ENCODE assay signal across 19 mouse cellular contexts in the genomic region with DNA sequence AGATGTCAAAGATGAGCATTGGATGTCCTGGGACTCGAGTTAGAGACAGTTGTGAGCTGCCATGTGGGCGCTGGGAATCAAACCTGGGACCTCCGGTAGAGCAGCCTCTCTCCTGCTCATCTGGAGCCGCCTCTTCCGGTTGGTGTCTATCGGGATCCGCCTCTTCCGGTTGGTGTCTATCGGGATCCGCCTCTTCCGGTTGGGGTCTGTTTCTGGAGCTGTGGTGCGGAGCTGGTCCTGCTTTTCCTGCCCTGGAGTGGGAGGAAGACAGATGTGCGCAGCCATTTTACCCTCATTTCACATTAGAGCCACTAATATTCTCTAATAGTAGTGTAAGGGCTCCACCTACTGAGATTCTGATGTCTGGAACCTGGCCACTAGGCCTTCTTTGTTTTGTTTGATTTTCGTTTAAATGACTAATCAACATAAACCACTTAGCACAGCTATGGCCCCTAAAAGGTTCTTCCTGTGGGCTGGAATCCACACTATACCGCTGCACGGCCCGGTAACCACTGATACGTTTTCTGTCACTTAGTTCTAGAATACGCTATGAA. TPM values are rescaled to one million over a fixed set of nuclear protein-coding genes. Genes with fewer than 3 reads are reported as not detected.
A peak's percentile ranks its signal among the peaks of the same experiment; 100 is the strongest.
DNase-seq lines count a peak whose midpoint lies in the region; ATAC-seq and TF ChIP-seq lines count a peak whose summit lies in the region.
"Had no signal": no experiment of that assay in that cellular context is flagged by ENCODE, and none has a peak within 500 bp of the region (broad histone marks: within the 10 kb centered on the region; RNA-seq: fewer than 3 reads in every experiment).

No protein-coding gene starts in this region.

- peak; percentile 49 for DNase-seq in midbrain, embryonic 11.5 days (ENCODE audit: low spot score, missing footprints)
- no peak for DNase-seq in midbrain, embryonic 14.5 days
- no peak for DNase-seq in ES-E14 (ENCODE audit: low read depth, low spot score)
- DNase-seq in stomach, postnatal 0 days (ENCODE audit: low spot score), result no peak
- DNase-seq in limb, embryonic 10.5 days (ENCODE audit: low spot score), result no peak
- DNase-seq: cerebellum, postnatal 36 days; gastrocnemius, postnatal 14 days; kidney, adult 8-10 months had no signal

- no peaks in the 10 kb centered on the region for H3K27me3 ChIP-seq in intestine, postnatal 0 days (replicated peaks; ENCODE audit: control insufficient read depth, insufficient read depth, low read length)
- H3K27me3 ChIP-seq in intestine, embryonic 15.5 days (replicated peaks), result no peaks in the 10 kb centered on the region
- H3K27me3 ChIP-seq in midbrain, embryonic 11.5 days (ENCODE audit: control insufficient read depth, insufficient read depth, low read length), result no peaks in the 10 kb centered on the region
- H3K27me3 ChIP-seq in midbrain, embryonic 14.5 days (ENCODE audit: control insufficient read depth, insufficient read depth, low read length), result no peaks in the 10 kb centered on the region
- H3K27me3 ChIP-seq in stomach, postnatal 0 days (ENCODE audit: control insufficient read depth, insufficient read depth, low read length), result no peaks in the 10 kb centered on the region
- no peaks in the 10 kb centered on the region for H3K27me3 ChIP-seq in limb, embryonic 10.5 days (ENCODE audit: low read depth, poor library complexity, severe bottlenecking)
- H3K27me3 ChIP-seq: heart, embryonic 13.5 days; limb, embryonic 12.5 days; neural tube, embryonic 15.5 days; Patski; stomach, embryonic 15.5 days had no signal

- no peak overlapping the region for H3K27ac ChIP-seq in intestine, postnatal 0 days (ENCODE audit: low read depth, low read length)
- H3K27ac ChIP-seq in intestine, embryonic 15.5 days, result no peak overlapping the region
- no peak overlapping the region for H3K27ac ChIP-seq in midbrain, embryonic 11.5 days (ENCODE audit: low read depth, low read length)
- H3K27ac ChIP-seq in midbrain, embryonic 14.5 days (replicated peaks; ENCODE audit: low read depth, low read length), result no peak overlapping the region
- H3K27ac ChIP-seq in ES-E14 (ENCODE audit: insufficient read depth, low read depth, low read length, poor library complexity, severe bottlenecking), result no peak overlapping the region; the same call in 1 of the 2 replicates
- H3K27ac ChIP-seq in stomach, postnatal 0 days (replicated peaks), result no peak overlapping the region
- H3K27ac ChIP-seq in limb, embryonic 10.5 days, result no peak overlapping the region
- H3K27ac ChIP-seq: heart, embryonic 13.5 days; limb, embryonic 12.5 days; liver, embryonic 14.5 days; neural tube, embryonic 15.5 days; stomach, embryonic 15.5 days had no signal

- no peak for ATAC-seq in intestine, postnatal 0 days
- no peak for ATAC-seq in intestine, embryonic 15.5 days
- no peak for ATAC-seq in midbrain, embryonic 11.5 days (ENCODE audit: low FRiP score)
- ATAC-seq in midbrain, embryonic 14.5 days (ENCODE audit: low FRiP score, low TSS enrichment), result no peak
- no peak for ATAC-seq in stomach, postnatal 0 days (ENCODE audit: low FRiP score, low TSS enrichment)
- ATAC-seq: Patski had no signal

- in situ Hi-C loops in ES-E14 (cut with MboI; ENCODE audit: low sequenced_read_pairs in 2 of 2, unreplicated experiment in 2 of 2), result no loop called here

- TF ChIP-seq CTCF in intestine, postnatal 0 days (IDR thresholded peaks at IDR 0.05; ENCODE audit: low read depth), result peak; percentile 24; the same call in 1 of the 2 replicates
- TF ChIP-seq CTCF in stomach, postnatal 0 days (IDR thresholded peaks at IDR 0.05; ENCODE audit: low read depth), result peak; percentile 40

- H3K4me2 ChIP-seq in intestine, postnatal 0 days (replicated peaks; ENCODE audit: low read depth), result no peak overlapping the region
- H3K4me2 ChIP-seq in intestine, embryonic 15.5 days (replicated peaks), result no peak overlapping the region
- no peak overlapping the region for H3K4me2 ChIP-seq in midbrain, embryonic 11.5 days
- H3K4me2 ChIP-seq in midbrain, embryonic 14.5 days (ENCODE audit: low read length), result no peak overlapping the region
- no peak overlapping the region for H3K4me2 ChIP-seq in stomach, postnatal 0 days (replicated peaks; ENCODE audit: low read depth)
- H3K4me2 ChIP-seq: heart, embryonic 13.5 days; limb, embryonic 12.5 days; neural tube, embryonic 15.5 days; stomach, embryonic 15.5 days had no signal

- H3K9ac ChIP-seq in intestine, postnatal 0 days (ENCODE audit: low read depth, low read length), result no peak overlapping the region
- H3K9ac ChIP-seq in intestine, embryonic 15.5 days, result no peak overlapping the region
- no peak overlapping the region for H3K9ac ChIP-seq in midbrain, embryonic 11.5 days (ENCODE audit: low read length)
- no peak overlapping the region for H3K9ac ChIP-seq in midbrain, embryonic 14.5 days (replicated peaks; ENCODE audit: low read length)
- H3K9ac ChIP-seq in ES-E14 (ENCODE audit: insufficient read depth, low read depth, low read length, poor library complexity, severe bottlenecking), result peak overlapping the region; percentile 55; the same call in 1 of the 2 replicates
- no peak overlapping the region for H3K9ac ChIP-seq in stomach, postnatal 0 days (ENCODE audit: low read length)
- H3K9ac ChIP-seq: heart, embryonic 13.5 days; limb, embryonic 12.5 days; liver, embryonic 14.5 days; neural tube, embryonic 15.5 days; stomach, embryonic 15.5 days had no signal

- H3K4me3 ChIP-seq in intestine, postnatal 0 days (ENCODE audit: low read depth, low read length), result no peak overlapping the region
- H3K4me3 ChIP-seq in intestine, embryonic 15.5 days (replicated peaks), result no peak overlapping the region
- H3K4me3 ChIP-seq in midbrain, embryonic 11.5 days (ENCODE audit: low read depth, low read length), result no peak overlapping the region
- H3K4me3 ChIP-seq in midbrain, embryonic 14.5 days (replicated peaks; ENCODE audit: low read depth, low read length), result no peak overlapping the region
- peak overlapping the region; percentile 35 to 53 for H3K4me3 ChIP-seq in ES-E14 (ENCODE audit: insufficient read depth in 1 of 2, low read depth in 1 of 2, low read length in 2 of 2, poor library complexity in 1 of 2, severe bottlenecking in 1 of 2)
- no peak overlapping the region for H3K4me3 ChIP-seq in stomach, postnatal 0 days (ENCODE audit: low read depth, low read length)
- H3K4me3 ChIP-seq in limb, embryonic 10.5 days, result no peak overlapping the region
- H3K4me3 ChIP-seq: heart, embryonic 13.5 days; limb, embryonic 12.5 days; megakaryocyte, embryonic 14.5 days; neural tube, embryonic 15.5 days; stomach, embryonic 15.5 days had no signal

- peaks cover 4% of the 10 kb centered on the region; the same call in 1 of the 2 replicates for H3K9me3 ChIP-seq in intestine, postnatal 0 days (ENCODE audit: control insufficient read depth)
- no peaks in the 10 kb centered on the region for H3K9me3 ChIP-seq in intestine, embryonic 15.5 days
- no peaks in the 10 kb centered on the region for H3K9me3 ChIP-seq in midbrain, embryonic 11.5 days (ENCODE audit: control insufficient read depth, low read length)
- no peaks in the 10 kb centered on the region for H3K9me3 ChIP-seq in midbrain, embryonic 14.5 days (ENCODE audit: control insufficient read depth, low read length)
- H3K9me3 ChIP-seq in ES-E14 (ENCODE audit: control insufficient read depth, insufficient read depth, low read depth, low read length), result no peaks in the 10 kb centered on the region
- H3K9me3 ChIP-seq in stomach, postnatal 0 days (ENCODE audit: control insufficient read depth, low read length), result no peaks in the 10 kb centered on the region
- H3K9me3 ChIP-seq in limb, embryonic 10.5 days (replicated peaks), result no peaks in the 10 kb centered on the region
- H3K9me3 ChIP-seq: heart, embryonic 13.5 days; limb, embryonic 12.5 days; neural tube, embryonic 15.5 days; stomach, embryonic 15.5 days had no signal

- no peaks in the 10 kb centered on the region for H3K36me3 ChIP-seq in intestine, postnatal 0 days (ENCODE audit: control insufficient read depth, insufficient read depth)
- no peaks in the 10 kb centered on the region for H3K36me3 ChIP-seq in intestine, embryonic 15.5 days
- H3K36me3 ChIP-seq in midbrain, embryonic 11.5 days (ENCODE audit: control insufficient read depth, insufficient read depth, low read length), result no peaks in the 10 kb centered on the region
- H3K36me3 ChIP-seq in midbrain, embryonic 14.5 days (ENCODE audit: control insufficient read depth, insufficient read depth, low read length), result no peaks in the 10 kb centered on the region
- H3K36me3 ChIP-seq in ES-E14 (ENCODE audit: control insufficient read depth, insufficient read depth, low read length, poor library complexity, severe bottlenecking), result no peaks in the 10 kb centered on the region
- no peaks in the 10 kb centered on the region for H3K36me3 ChIP-seq in stomach, postnatal 0 days (ENCODE audit: control insufficient read depth, insufficient read depth, low read length)
- no peaks in the 10 kb centered on the region for H3K36me3 ChIP-seq in limb, embryonic 10.5 days
- H3K36me3 ChIP-seq: heart, embryonic 13.5 days; limb, embryonic 12.5 days; neural tube, embryonic 15.5 days; stomach, embryonic 15.5 days had no signal

- 83% methylated on average over 19 of the region's 19 CpGs for WGBS in intestine, postnatal 0 days
- 77% methylated on average over 19 of the region's 19 CpGs for WGBS in intestine, embryonic 15.5 days
- WGBS in midbrain, embryonic 11.5 days, result 88% methylated on average over 19 of the region's 19 CpGs
- 88% methylated on average over 19 of the region's 19 CpGs for WGBS in midbrain, embryonic 14.5 days
- WGBS in stomach, postnatal 0 days, result 77% methylated on average over 19 of the region's 19 CpGs
- WGBS in limb, embryonic 10.5 days, result 86% methylated on average over 19 of the region's 19 CpGs

- no peak for TF ChIP-seq EP300 in stomach, postnatal 0 days (optimal IDR thresholded peaks at IDR 0.05)

- 0 out of 2 replicates have a peak, but pooled peaks cover 6% of the 10 kb centered on the region for H3K4me1 ChIP-seq in intestine, postnatal 0 days (replicated peaks; ENCODE audit: control insufficient read depth, insufficient read depth, low read length)
- 0 out of 2 replicates have a peak, but pooled peaks cover 2% of the 10 kb centered on the region for H3K4me1 ChIP-seq in intestine, embryonic 15.5 days (replicated peaks)
- H3K4me1 ChIP-seq in midbrain, embryonic 11.5 days (ENCODE audit: control insufficient read depth, insufficient read depth, low read length), result no peaks in the 10 kb centered on the region
- no peaks in the 10 kb centered on the region for H3K4me1 ChIP-seq in midbrain, embryonic 14.5 days (ENCODE audit: control insufficient read depth, insufficient read depth, low read length)
- H3K4me1 ChIP-seq in ES-E14 (ENCODE audit: control insufficient read depth in 2 of 2, insufficient read depth in 2 of 2, low read length in 2 of 2, poor library complexity in 1 of 2), result peaks cover 2 to 7% of the 10 kb centered on the region in 2 experiments; a peak in 1 of 4 replicates
- no peaks in the 10 kb centered on the region for H3K4me1 ChIP-seq in stomach, postnatal 0 days (replicated peaks; ENCODE audit: control insufficient read depth, insufficient read depth)
- peaks cover 7% of the 10 kb centered on the region for H3K4me1 ChIP-seq in limb, embryonic 10.5 days

RNA-seq across cellular contexts. Expression of gene Grrp1, which starts 14.3 kb away (rescaled TPM):
- polyA plus RNA-seq in intestine, postnatal 0 days (2015; fragmentation: Nextera tagmentation; extraction: Ambion mirVana), result 6.8 and 7.6 TPM in 2 replicates
- 5.0 TPM in 2 replicates for polyA plus RNA-seq in intestine, embryonic 15.5 days (2015; fragmentation: Nextera tagmentation; extraction: Ambion mirVana)
- polyA plus RNA-seq in midbrain, embryonic 11.5 days (2014; fragmentation: Nextera tagmentation; extraction: Ambion mirVana), result 4.2 and 5.1 TPM in 2 replicates
- 11.1 and 17.6 TPM in 2 replicates for polyA plus RNA-seq in midbrain, embryonic 14.5 days (2014; fragmentation: Nextera tagmentation; extraction: Ambion mirVana)
- total RNA-seq in ES-E14 (2012; rRNA removed), result 1.6 and 2.2 TPM in 2 replicates
- polyA plus RNA-seq in stomach, postnatal 0 days (2015; fragmentation: Nextera tagmentation; extraction: Ambion mirVana), result 3.7 and 4.2 TPM in 2 replicates
- polyA plus RNA-seq in limb, embryonic 10.5 days (2016; fragmentation: Nextera tagmentation; extraction: Ambion mirVana), result 9.2 and 10.9 TPM in 2 replicates
- polyA plus RNA-seq: Patski had no signal

RNA-seq across cellular contexts. Expression of gene Pdik1l, which starts 19.5 kb away (rescaled TPM):
- polyA plus RNA-seq in intestine, postnatal 0 days (2015; fragmentation: Nextera tagmentation; extraction: Ambion mirVana), result 9.2 and 9.6 TPM in 2 replicates
- polyA plus RNA-seq in intestine, embryonic 15.5 days (2015; fragmentation: Nextera tagmentation; extraction: Ambion mirVana), result 15.7 and 17.9 TPM in 2 replicates
- polyA plus RNA-seq in midbrain, embryonic 11.5 days (2014; fragmentation: Nextera tagmentation; extraction: Ambion mirVana), result 24.5 and 28.8 TPM in 2 replicates
- 41.0 and 48.6 TPM in 2 replicates for polyA plus RNA-seq in midbrain, embryonic 14.5 days (2014; fragmentation: Nextera tagmentation; extraction: Ambion mirVana)
- 12.6 and 13.2 TPM in 2 replicates for total RNA-seq in ES-E14 (2012; rRNA removed)
- 8.3 and 8.4 TPM in 2 replicates for polyA plus RNA-seq in stomach, postnatal 0 days (2015; fragmentation: Nextera tagmentation; extraction: Ambion mirVana)
- 13.9 and 19.6 TPM in 2 replicates for polyA plus RNA-seq in limb, embryonic 10.5 days (2016; fragmentation: Nextera tagmentation; extraction: Ambion mirVana)

RNA-seq across cellular contexts. Expression of gene Gm30191, which starts 21.4 kb away (rescaled TPM):
- not detected in 2 replicates for polyA plus RNA-seq in intestine, postnatal 0 days (2015; fragmentation: Nextera tagmentation; extraction: Ambion mirVana)
- polyA plus RNA-seq in intestine, embryonic 15.5 days (2015; fragmentation: Nextera tagmentation; extraction: Ambion mirVana), result not detected in 2 replicates
- polyA plus RNA-seq in midbrain, embryonic 11.5 days (2014; fragmentation: Nextera tagmentation; extraction: Ambion mirVana), result 0.22 TPM in 1 of 2 replicates, not detected in the other
- 0.49 TPM in 1 of 2 replicates, not detected in the other for polyA plus RNA-seq in midbrain, embryonic 14.5 days (2014; fragmentation: Nextera tagmentation; extraction: Ambion mirVana)
- not detected in 2 replicates for total RNA-seq in ES-E14 (2012; rRNA removed)
- not detected in 2 replicates for polyA plus RNA-seq in stomach, postnatal 0 days (2015; fragmentation: Nextera tagmentation; extraction: Ambion mirVana)
- polyA plus RNA-seq in limb, embryonic 10.5 days (2016; fragmentation: Nextera tagmentation; extraction: Ambion mirVana), result not detected in 2 replicates
- total RNA-seq: gastrocnemius, postnatal 14 days had no signal
- polyA plus RNA-seq: embryonic facial prominence, embryonic 11.5 days; heart, embryonic 13.5 days; large intestine, adult 2 months; limb, embryonic 12.5 days; liver, embryonic 14.5 days; neural tube, embryonic 15.5 days; Patski; stomach, embryonic 15.5 days had no signal

RNA-seq across cellular contexts. Expression of gene Zfp593, which starts 22.8 kb away (rescaled TPM):
- polyA plus RNA-seq in intestine, postnatal 0 days (2015; fragmentation: Nextera tagmentation; extraction: Ambion mirVana), result 9.4 and 10.5 TPM in 2 replicates
- 16.4 and 16.7 TPM in 2 replicates for polyA plus RNA-seq in intestine, embryonic 15.5 days (2015; fragmentation: Nextera tagmentation; extraction: Ambion mirVana)
- 16.8 and 17.0 TPM in 2 replicates for polyA plus RNA-seq in midbrain, embryonic 11.5 days (2014; fragmentation: Nextera tagmentation; extraction: Ambion mirVana)
- polyA plus RNA-seq in midbrain, embryonic 14.5 days (2014; fragmentation: Nextera tagmentation; extraction: Ambion mirVana), result 13.1 and 14.2 TPM in 2 replicates
- total RNA-seq in ES-E14 (2012; rRNA removed), result 19.8 and 25.2 TPM in 2 replicates
- polyA plus RNA-seq in stomach, postnatal 0 days (2015; fragmentation: Nextera tagmentation; extraction: Ambion mirVana), result 12.1 and 12.6 TPM in 2 replicates
- polyA plus RNA-seq in limb, embryonic 10.5 days (2016; fragmentation: Nextera tagmentation; extraction: Ambion mirVana), result 19.0 and 23.5 TPM in 2 replicates

RNA-seq across cellular contexts. Expression of gene E130218I03Rik, which starts 24.7 kb away (rescaled TPM):
- 0.39 and 0.46 TPM in 2 replicates for polyA plus RNA-seq in intestine, postnatal 0 days (2015; fragmentation: Nextera tagmentation; extraction: Ambion mirVana)
- 0.23 and 0.34 TPM in 2 replicates for polyA plus RNA-seq in intestine, embryonic 15.5 days (2015; fragmentation: Nextera tagmentation; extraction: Ambion mirVana)
- polyA plus RNA-seq in midbrain, embryonic 11.5 days (2014; fragmentation: Nextera tagmentation; extraction: Ambion mirVana), result 0.37 TPM in 1 of 2 replicates, not detected in the other
- 0.30 and 0.43 TPM in 2 replicates for polyA plus RNA-seq in midbrain, embryonic 14.5 days (2014; fragmentation: Nextera tagmentation; extraction: Ambion mirVana)
- 1.3 and 1.6 TPM in 2 replicates for total RNA-seq in ES-E14 (2012; rRNA removed)
- 0.21 and 0.31 TPM in 2 replicates for polyA plus RNA-seq in stomach, postnatal 0 days (2015; fragmentation: Nextera tagmentation; extraction: Ambion mirVana)
- 0.60 and 0.79 TPM in 2 replicates for polyA plus RNA-seq in limb, embryonic 10.5 days (2016; fragmentation: Nextera tagmentation; extraction: Ambion mirVana)
- total RNA-seq: gastrocnemius, postnatal 14 days had no signal
- polyA plus RNA-seq: large intestine, adult 2 months; liver, embryonic 14.5 days had no signal

Comparison
In these comparisons a context has a peak if more than half of its experiments do, and no peak if none do; other contexts are left out.
1. H3K4me3 ChIP-seq: peak in ES-E14 (2 of 2); none in intestine, postnatal 0 days (single experiment), intestine, embryonic 15.5 days (single experiment), midbrain, embryonic 11.5 days (single experiment), midbrain, embryonic 14.5 days (single experiment), stomach, postnatal 0 days (single experiment) and limb, embryonic 10.5 days (single experiment).